Mouse (Mus musculus): ENCODE measurements around the gene Cox5b. TPM values are rescaled to one million over a fixed set of nuclear protein-coding genes. Genes with fewer than 3 reads are reported as not detected.

Gene Cox5b
- total RNA-seq, 2 experiments from 2014 or later: 728 to 1,234 TPM

Other genes with a start within 250 kb of the Cox5b start
- 9.3 and 13.5 TPM in 2 replicates for gene Lman2l, start 246.2 kb upstream of the Cox5b start, total RNA-seq (2014; fragmentation: Nextera tagmentation)
- gene Lman2l, start 246.2 kb upstream of the Cox5b start, total RNA-seq (2017): 1.8 and 7.4 TPM in 2 replicates
- gene Cnnm4, start 219.8 kb upstream of the Cox5b start, total RNA-seq (2014; fragmentation: Nextera tagmentation): 2.7 and 3.3 TPM in 2 replicates
- 2.6 and 3.0 TPM in 2 replicates for gene Cnnm4, start 219.8 kb upstream of the Cox5b start, total RNA-seq (2017)
- gene Cnnm3, start 179.6 kb upstream of the Cox5b start, total RNA-seq (2014; fragmentation: Nextera tagmentation): 12.6 and 15.9 TPM in 2 replicates
- 8.3 and 8.8 TPM in 2 replicates for gene Cnnm3, start 179.6 kb upstream of the Cox5b start, total RNA-seq (2017)
- 2.5 and 10.5 TPM in 2 replicates for gene Ankrd23, start 154.6 kb upstream of the Cox5b start, total RNA-seq (2014; fragmentation: Nextera tagmentation)
- 0.30 and 8.3 TPM in 2 replicates for gene Ankrd23, start 154.6 kb upstream of the Cox5b start, total RNA-seq (2017)
- gene Gm42417, start 152.0 kb upstream of the Cox5b start, total RNA-seq (2014; fragmentation: Nextera tagmentation): 2.4 TPM in 1 of 2 replicates, not detected in the other
- 0.61 TPM in 1 of 2 replicates, not detected in the other for gene Gm42417, start 152.0 kb upstream of the Cox5b start, total RNA-seq (2017)
- gene Ankrd39, start 144.0 kb upstream of the Cox5b start, total RNA-seq (2014; fragmentation: Nextera tagmentation): 7.7 and 9.3 TPM in 2 replicates
- 3.1 and 4.0 TPM in 2 replicates for gene Ankrd39, start 144.0 kb upstream of the Cox5b start, total RNA-seq (2017)
- 0.17 and 1.6 TPM in 2 replicates for gene Sema4c, start 133.1 kb upstream of the Cox5b start, total RNA-seq (2014; fragmentation: Nextera tagmentation)
- gene Sema4c, start 133.1 kb upstream of the Cox5b start, total RNA-seq (2017): 0.50 and 0.70 TPM in 2 replicates
- not detected in 2 replicates for gene Fam178b, start 8.3 kb upstream of the Cox5b start, total RNA-seq (2014; fragmentation: Nextera tagmentation)
- not detected in 2 replicates for gene Fam178b, start 8.3 kb upstream of the Cox5b start, total RNA-seq (2017)
- gene 4933424G06Rik, start 18.7 kb downstream of the Cox5b start, total RNA-seq (2014; fragmentation: Nextera tagmentation): not detected in 2 replicates
- gene 4933424G06Rik, start 18.7 kb downstream of the Cox5b start, total RNA-seq (2017): not detected in 2 replicates
- gene Actr1b, start 23.0 kb downstream of the Cox5b start, total RNA-seq (2014; fragmentation: Nextera tagmentation): 45.8 and 49.2 TPM in 2 replicates
- 49.1 and 51.1 TPM in 2 replicates for gene Actr1b, start 23.0 kb downstream of the Cox5b start, total RNA-seq (2017)
- gene Zap70, start 70.3 kb downstream of the Cox5b start, total RNA-seq (2014; fragmentation: Nextera tagmentation): 2.5 and 3.9 TPM in 2 replicates
- 1.3 and 1.7 TPM in 2 replicates for gene Zap70, start 70.3 kb downstream of the Cox5b start, total RNA-seq (2017)

Measured in megakaryocyte-erythroid progenitor cell, adult 5-6 weeks (primary cell).